Mouse (Mus musculus) lung, adult 2 months (tissue): ENCODE data around the gene Pcid2.

ENCODE experiments used
- CTCF ChIP-seq: fragments of 200-500 bp; IDR thresholded peaks from 2 replicates; pipeline ENCODE4 v1.5.1; 2011; ENCODE audit warnings: mild to moderate bottlenecking, low read length, control low read depth; ENCODE audit not compliant: insufficient read depth
- POLR2A ChIP-seq: fragments of 200-500 bp; IDR thresholded peaks from 2 replicates; pipeline ENCODE4 v1.6.1; 2011; ENCODE audit warnings: low read depth, mild to moderate bottlenecking, control low read depth, low read length, borderline replicate concordance; ENCODE audit errors: extremely low read depth

- TF ChIP-seq CTCF (no peak), POLR2A (no peak)
These were observed 36.4 kb upstream of the Pcid2 start for GRCm38 (mm10) chr8:13141681-13142080.
